Mouse (Mus musculus): ENCODE data around the gene Sh2d3c.

GRCm38 (mm10) chr2:32757056-32757845, 36.4 kb downstream of the Sh2d3c start, which contains the start of gene Tor2a:
- TF ChIP-seq POLR2A (IDR thresholded peaks at IDR 0.05; ENCODE audit: control insufficient read depth, low read depth, low read length) (peak; percentile 56), CTCF (IDR thresholded peaks at IDR 0.05; ENCODE audit: control insufficient read depth, insufficient read depth, insufficient replicate concordance, low read depth, low read length) (peak; percentile 87; the same call in 1 of the 2 replicates)
